8 mouse cellular contexts compared by ENCODE assay signal in genomic region chr17:80727341-80727951, GRCm38 (mm10). TPM values are rescaled to one million over a fixed set of nuclear protein-coding genes. Genes with fewer than 3 reads are reported as not detected.
A peak's percentile ranks its signal among the peaks of the same experiment; 100 is the strongest.
DNase-seq lines count a peak whose midpoint lies in the region; ATAC-seq and TF ChIP-seq lines count a peak whose summit lies in the region.

No protein-coding gene starts in this region.

- 1% methylated on average over 43 of the region's 54 CpGs for WGBS in hindbrain, embryonic 16.5 days

- DNase-seq in R1 (ENCODE audit: low read depth, low spot score), result peak; percentile 63
- peak; percentile 62 for DNase-seq in cerebellum, adult 9-10 months
- peak; percentile 75 for DNase-seq in gastrocnemius, adult 2 months
- DNase-seq in left cerebral cortex, postnatal 4 days, result peak; percentile 60
- peak; percentile 60 for DNase-seq in right cerebral cortex, postnatal 4 days

- intact Hi-C loops in gastrocnemius, adult 2 months (cut with DNase I), result loop anchor here (5.0 kb wide), 1 partner anchor 45 kb away; no protein-coding TSS in a partner anchor
- intact Hi-C loops in left cerebral cortex, postnatal 4 days (cut with DNase I), result loop anchor here (10.0 kb wide), 1 partner anchor 103 kb away; no protein-coding TSS in a partner anchor

- H3K36me3 ChIP-seq in hindbrain, embryonic 16.5 days (ENCODE audit: control insufficient read depth, insufficient read depth, low read length), result no peaks in the 10 kb centered on the region

- TF ChIP-seq CTCF in gastrocnemius, adult 2 months (IDR thresholded peaks at IDR 0.05), result no peak

- H3K27ac ChIP-seq in gastrocnemius, adult 2 months, result peak overlapping the region; percentile 95
- H3K27ac ChIP-seq in hindbrain, embryonic 16.5 days (ENCODE audit: low read depth, low read length), result peak overlapping the region; percentile 92

- no peaks in the 10 kb centered on the region for H3K27me3 ChIP-seq in hindbrain, embryonic 16.5 days (replicated peaks; ENCODE audit: control insufficient read depth, insufficient read depth, low read length)

- peaks cover 21% of the 10 kb centered on the region for H3K4me1 ChIP-seq in hindbrain, embryonic 16.5 days (ENCODE audit: control insufficient read depth, insufficient read depth, low read depth, low read length)

- H3K4me2 ChIP-seq in hindbrain, embryonic 16.5 days (ENCODE audit: low read length), result peak overlapping the region; percentile 83

- peak overlapping the region; percentile 93 for H3K4me3 ChIP-seq in gastrocnemius, adult 2 months
- H3K4me3 ChIP-seq in hindbrain, embryonic 16.5 days (ENCODE audit: low read length), result peak overlapping the region; percentile 92

- ATAC-seq in hindbrain, embryonic 16.5 days, result peak; percentile 76
- peak; percentile 29; the same call in 1 of the 2 replicates for ATAC-seq in megakaryocyte-erythroid progenitor cell, adult 5-6 weeks (replicated peaks; ENCODE audit: low FRiP score, low TSS enrichment, poor library complexity, severe bottlenecking)
- no peak for ATAC-seq in erythroid progenitor cell, adult 5-6 weeks (replicated peaks; ENCODE audit: low FRiP score, poor library complexity, severe bottlenecking)

- H3K9me3 ChIP-seq in hindbrain, embryonic 16.5 days (ENCODE audit: control insufficient read depth, low read length), result no peaks in the 10 kb centered on the region

- H3K9ac ChIP-seq in hindbrain, embryonic 16.5 days (ENCODE audit: low read depth, low read length), result peak overlapping the region; percentile 95

RNA-seq across cellular contexts. Expression of gene Map4k3, which starts 0.8 kb away (rescaled TPM):
- 10 to 100 TPM; 11.9 to 17.5 TPM for total RNA-seq in gastrocnemius, adult 2 months (2021)
- polyA plus RNA-seq in hindbrain, embryonic 16.5 days (2015; fragmentation: Nextera tagmentation; extraction: Ambion mirVana), result 17.7 and 19.4 TPM in 2 replicates
- total RNA-seq in left cerebral cortex, postnatal 4 days (2021), result 10 to 100 TPM; 67.7 to 72.9 TPM
- total RNA-seq in megakaryocyte-erythroid progenitor cell, adult 5-6 weeks (2014; fragmentation: Nextera tagmentation), result 2.2 and 3.3 TPM in 2 replicates
- 1.6 and 3.7 TPM in 2 replicates for total RNA-seq in megakaryocyte-erythroid progenitor cell, adult 5-6 weeks (2017)
- 2.9 TPM in 2 replicates for total RNA-seq in erythroid progenitor cell, adult 5-6 weeks (2015; ENCODE audit: low replicate concordance)
- total RNA-seq in erythroid progenitor cell, adult 5-6 weeks (2017; ENCODE audit: low replicate concordance), result 1.0 and 2.2 TPM in 2 replicates
